ENCODE assay signal across 9 mouse cellular contexts in the genomic region with DNA sequence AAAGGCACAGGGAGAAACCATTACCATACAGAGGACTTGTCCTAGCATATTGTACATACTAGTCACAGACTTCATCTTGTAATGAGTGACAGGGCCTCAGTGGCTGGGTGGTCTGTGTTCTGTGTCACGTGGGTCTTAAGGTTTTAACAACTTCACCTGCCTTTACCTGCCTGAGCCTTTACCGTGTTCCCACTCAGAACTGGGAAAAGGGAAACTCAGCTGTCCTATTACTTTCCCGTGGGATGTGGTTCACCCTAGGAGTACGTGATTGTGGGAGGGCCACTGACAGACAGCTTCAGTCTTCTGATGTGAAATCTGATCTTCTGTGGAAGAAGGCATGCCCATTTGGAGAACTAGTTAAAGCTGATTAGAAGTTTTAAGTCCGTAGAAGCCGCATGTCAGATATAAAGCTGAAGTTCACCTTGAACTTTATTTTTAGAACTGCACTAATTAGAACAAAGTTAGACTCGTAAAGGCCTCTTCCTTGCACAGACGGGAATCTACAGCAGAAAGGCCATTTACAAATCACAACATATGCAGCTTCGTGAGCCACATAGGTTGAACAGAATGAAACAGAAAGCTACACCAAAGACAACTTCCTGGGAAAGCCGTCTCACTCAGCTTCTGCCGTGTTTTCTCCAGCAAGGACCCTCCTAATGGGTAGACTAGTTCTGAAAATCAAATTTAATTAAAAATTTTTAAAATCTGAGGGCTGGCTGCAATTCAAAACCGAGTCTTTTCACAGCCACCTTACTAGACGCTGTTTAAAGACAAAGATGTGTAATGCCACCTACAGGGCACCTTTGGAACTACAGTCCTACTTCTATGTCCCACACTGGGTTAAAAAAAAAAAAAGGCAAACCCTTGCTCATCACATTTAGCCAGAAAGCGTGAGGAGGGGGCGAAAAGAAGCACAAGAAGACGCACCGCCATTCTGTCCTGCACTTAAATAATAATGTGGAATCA. TPM values are rescaled to one million over a fixed set of nuclear protein-coding genes. Genes with fewer than 3 reads are reported as not detected.
DNase-seq lines count a peak whose midpoint lies in the region; ATAC-seq lines count a peak whose summit lies in the region.
"Had no signal": no experiment of that assay in that cellular context is flagged by ENCODE, and none has a peak within 500 bp of the region (broad histone marks: within the 10 kb centered on the region; RNA-seq: fewer than 3 reads in every experiment).

No protein-coding gene starts in this region.

- DNase-seq in B cell, adult 2 months = peak; percentile 85 to 88
- peak; percentile 81 for DNase-seq in adrenal gland, postnatal 14 days
- peak; percentile 92 for DNase-seq in embryonic facial prominence, embryonic 11.5 days (ENCODE audit: low spot score)
- peak; percentile 83 to 91 for DNase-seq in heart, adult 18-20 months
- peak; percentile 64 for DNase-seq in kidney, adult 11 months
- peak; percentile 64 for DNase-seq in limb, embryonic 10.5 days (ENCODE audit: low spot score)
- DNase-seq in spleen, postnatal 10 days (ENCODE audit: low spot score in 2 of 2) = peak; percentile 69 to 83

- H3K4me2 ChIP-seq in embryonic facial prominence, embryonic 11.5 days (ENCODE audit: low read depth, low read length) = no peak overlapping the region
- 0 out of 2 replicates have a peak overlapping the region, but pooled peaks have one; percentile 29 for H3K4me2 ChIP-seq in midbrain, embryonic 12.5 days (replicated peaks)

- no peaks in the 10 kb centered on the region for H3K4me1 ChIP-seq in embryonic facial prominence, embryonic 11.5 days (ENCODE audit: control insufficient read depth, insufficient read depth, low read length)
- peaks cover 7% of the 10 kb centered on the region for H3K4me1 ChIP-seq in limb, embryonic 10.5 days
- H3K4me1 ChIP-seq in midbrain, embryonic 12.5 days = no peaks in the 10 kb centered on the region

- 25% methylated on average over 17 of the region's 17 CpGs for WGBS in embryonic facial prominence, embryonic 11.5 days
- 34% methylated on average over 17 of the region's 17 CpGs for WGBS in limb, embryonic 10.5 days
- WGBS in midbrain, embryonic 12.5 days = 29% methylated on average over 17 of the region's 17 CpGs

- H3K9me3 ChIP-seq in embryonic facial prominence, embryonic 11.5 days (replicated peaks; ENCODE audit: control insufficient read depth, low read length) = no peaks in the 10 kb centered on the region
- H3K9me3 ChIP-seq in limb, embryonic 10.5 days (replicated peaks) = no peaks in the 10 kb centered on the region
- H3K9me3 ChIP-seq in midbrain, embryonic 12.5 days = no peaks in the 10 kb centered on the region

- H3K4me3 ChIP-seq in embryonic facial prominence, embryonic 11.5 days (ENCODE audit: low read depth, low read length) = no peak overlapping the region
- H3K4me3 ChIP-seq in limb, embryonic 10.5 days = 0 out of 2 replicates have a peak overlapping the region, but pooled peaks have one; percentile 24
- H3K4me3 ChIP-seq in midbrain, embryonic 12.5 days = no peak overlapping the region
- H3K4me3 ChIP-seq: erythroblast, embryonic 14.5 days had no signal

- no peak overlapping the region for H3K27ac ChIP-seq in embryonic facial prominence, embryonic 11.5 days (replicated peaks; ENCODE audit: low read depth, low read length)
- H3K27ac ChIP-seq in limb, embryonic 10.5 days = peak overlapping the region; percentile 30; the same call in 1 of the 2 replicates
- no peak overlapping the region for H3K27ac ChIP-seq in midbrain, embryonic 12.5 days (replicated peaks)

- no peaks in the 10 kb centered on the region for H3K27me3 ChIP-seq in embryonic facial prominence, embryonic 11.5 days (ENCODE audit: control insufficient read depth, insufficient read depth, low read length)
- no peaks in the 10 kb centered on the region for H3K27me3 ChIP-seq in limb, embryonic 10.5 days (ENCODE audit: low read depth, poor library complexity, severe bottlenecking)
- no peaks in the 10 kb centered on the region for H3K27me3 ChIP-seq in midbrain, embryonic 12.5 days

- H3K36me3 ChIP-seq in embryonic facial prominence, embryonic 11.5 days (replicated peaks; ENCODE audit: control insufficient read depth, insufficient read depth, low read depth, low read length) = peaks cover 3% of the 10 kb centered on the region; the same call in 1 of the 2 replicates
- peaks cover 38% of the 10 kb centered on the region for H3K36me3 ChIP-seq in limb, embryonic 10.5 days
- H3K36me3 ChIP-seq in midbrain, embryonic 12.5 days = peaks cover 19% of the 10 kb centered on the region

- no peak overlapping the region for H3K9ac ChIP-seq in embryonic facial prominence, embryonic 11.5 days (replicated peaks; ENCODE audit: low read length)
- no peak overlapping the region for H3K9ac ChIP-seq in midbrain, embryonic 12.5 days (replicated peaks)

- no peak for ATAC-seq in embryonic facial prominence, embryonic 11.5 days (replicated peaks; ENCODE audit: insufficient number of reproducible peaks, low FRiP score, low TSS enrichment, low read depth)
- ATAC-seq in midbrain, embryonic 12.5 days (ENCODE audit: low FRiP score, low read depth) = peak; percentile 53; the same call in 1 of the 2 replicates

RNA-seq across cellular contexts. Expression of a gene that starts 8.6 kb away (rescaled TPM):
- 8.9 and 12.5 TPM in 2 replicates for total RNA-seq in adrenal gland, postnatal 14 days (2021)
- polyA plus RNA-seq in embryonic facial prominence, embryonic 11.5 days (2014; fragmentation: Nextera tagmentation; extraction: Ambion mirVana) = 29.9 and 34.7 TPM in 2 replicates
- total RNA-seq in heart, adult 18-20 months (2021) = 1 to 10 TPM; 4.2 to 4.8 TPM
- polyA plus RNA-seq in limb, embryonic 10.5 days (2016; fragmentation: Nextera tagmentation; extraction: Ambion mirVana) = 37.0 and 40.3 TPM in 2 replicates
- polyA plus RNA-seq in midbrain, embryonic 12.5 days (2016; fragmentation: Nextera tagmentation; extraction: Ambion mirVana) = 18.7 and 19.0 TPM in 2 replicates
